Mouse (Mus musculus): ENCODE data around the gene Pgc. TPM values are rescaled to one million over a fixed set of nuclear protein-coding genes. Genes with fewer than 3 reads are reported as not detected.

The Pgc gene
- polyA plus RNA-seq, 1 experiment from 2014 or later, result not detected

- WGBS, result 70% methylated on average over 5 of the region's 5 CpGs
These were observed 25.2 kb downstream of the Pgc start for GRCm38 (mm10) chr17:47751811-47752210.

GRCm38 (mm10) chr17:47753130-47753775 is 26.6 kb downstream of the Pgc start:
- WGBS, result 88% methylated on average over 8 of the region's 8 CpGs

More at GRCm38 (mm10) chr17:47751811-47752210, 25.2 kb downstream of the Pgc start:
- H3K4me3 ChIP-seq (ENCODE audit: low read depth, low read length), result no peak overlapping the region
- no peaks in the 10 kb centered on the region for H3K9me3 ChIP-seq (ENCODE audit: control insufficient read depth, low read length)
- DNase-seq (ENCODE audit: low spot score, missing footprints) (no peak), ATAC-seq (ENCODE audit: low FRiP score) (no peak)
- no peaks in the 10 kb centered on the region for H3K36me3 ChIP-seq (ENCODE audit: control insufficient read depth, insufficient read depth, low read length)
- H3K27ac ChIP-seq (ENCODE audit: low read depth, low read length), result no peak overlapping the region
- H3K9ac ChIP-seq (ENCODE audit: low read length), result no peak overlapping the region
- H3K4me2 ChIP-seq, result no peak overlapping the region
- H3K4me1 ChIP-seq (ENCODE audit: control insufficient read depth, insufficient read depth, low read length), result no peaks in the 10 kb centered on the region
- H3K27me3 ChIP-seq (ENCODE audit: control insufficient read depth, insufficient read depth, low read length), result no peaks in the 10 kb centered on the region

GRCm38 (mm10) chr17:47754246-47754645 is 27.6 kb downstream of the Pgc start:
- H3K4me2 ChIP-seq, result no peak overlapping the region

More at GRCm38 (mm10) chr17:47753130-47753775, 26.6 kb downstream of the Pgc start:
- Histone ChIP-seq H3K27me3 (ENCODE audit: control insufficient read depth, insufficient read depth, low read length) (no peaks in the 10 kb centered on the region), H3K4me2 (no peak overlapping the region), H3K9me3 (ENCODE audit: control insufficient read depth, low read length) (no peaks in the 10 kb centered on the region), H3K4me3 (ENCODE audit: low read depth, low read length) (no peak overlapping the region), H3K9ac (ENCODE audit: low read length) (no peak overlapping the region), H3K36me3 (ENCODE audit: control insufficient read depth, insufficient read depth, low read length) (no peaks in the 10 kb centered on the region), H3K4me1 (ENCODE audit: control insufficient read depth, insufficient read depth, low read length) (no peaks in the 10 kb centered on the region), H3K27ac (ENCODE audit: low read depth, low read length) (no peak overlapping the region)
- no peak for DNase-seq (ENCODE audit: low spot score, missing footprints)
- no peak for ATAC-seq (ENCODE audit: low FRiP score)

GRCm38 (mm10) chr17:47756366-47756765 is 29.7 kb downstream of the Pgc start:
- H3K36me3 ChIP-seq (ENCODE audit: control insufficient read depth, insufficient read depth, low read length), result no peaks in the 10 kb centered on the region
- no peaks in the 10 kb centered on the region for H3K27me3 ChIP-seq (ENCODE audit: control insufficient read depth, insufficient read depth, low read length)
- H3K4me2 ChIP-seq, result no peak overlapping the region
- H3K4me1 ChIP-seq (ENCODE audit: control insufficient read depth, insufficient read depth, low read length), result no peaks in the 10 kb centered on the region
- DNase-seq (ENCODE audit: low spot score, missing footprints) (no peak), ATAC-seq (ENCODE audit: low FRiP score) (no peak)
- H3K9me3 ChIP-seq (ENCODE audit: control insufficient read depth, low read length), result no peaks in the 10 kb centered on the region
- WGBS, result 39% methylated on average over 6 of the region's 6 CpGs
- H3K9ac ChIP-seq (ENCODE audit: low read length), result no peak overlapping the region
- H3K4me3 ChIP-seq (ENCODE audit: low read depth, low read length), result no peak overlapping the region
- no peak overlapping the region for H3K27ac ChIP-seq (ENCODE audit: low read depth, low read length)

More at GRCm38 (mm10) chr17:47754246-47754645, 27.6 kb downstream of the Pgc start:
- Histone ChIP-seq H3K9ac (ENCODE audit: low read length) (no peak overlapping the region), H3K27me3 (ENCODE audit: control insufficient read depth, insufficient read depth, low read length) (no peaks in the 10 kb centered on the region), H3K36me3 (ENCODE audit: control insufficient read depth, insufficient read depth, low read length) (no peaks in the 10 kb centered on the region), H3K4me3 (ENCODE audit: low read depth, low read length) (no peak overlapping the region), H3K4me1 (ENCODE audit: control insufficient read depth, insufficient read depth, low read length) (no peaks in the 10 kb centered on the region), H3K27ac (ENCODE audit: low read depth, low read length) (no peak overlapping the region), H3K9me3 (ENCODE audit: control insufficient read depth, low read length) (no peaks in the 10 kb centered on the region)
- ATAC-seq (ENCODE audit: low FRiP score) (no peak), DNase-seq (ENCODE audit: low spot score, missing footprints) (no peak)
- WGBS, result 75% methylated on average over 13 of the region's 13 CpGs

GRCm38 (mm10) chr17:47757056-47757610 is 30.5 kb downstream of the Pgc start:
- Histone ChIP-seq H3K4me2 (no peak overlapping the region), H3K9ac (ENCODE audit: low read length) (no peak overlapping the region), H3K9me3 (ENCODE audit: control insufficient read depth, low read length) (no peaks in the 10 kb centered on the region), H3K4me1 (ENCODE audit: control insufficient read depth, insufficient read depth, low read length) (no peaks in the 10 kb centered on the region), H3K36me3 (ENCODE audit: control insufficient read depth, insufficient read depth, low read length) (no peaks in the 10 kb centered on the region), H3K4me3 (ENCODE audit: low read depth, low read length) (no peak overlapping the region), H3K27me3 (ENCODE audit: control insufficient read depth, insufficient read depth, low read length) (no peaks in the 10 kb centered on the region), H3K27ac (ENCODE audit: low read depth, low read length) (no peak overlapping the region)
- WGBS, result 89% methylated on average over 7 of the region's 7 CpGs
- DNase-seq (ENCODE audit: low spot score, missing footprints) (no peak), ATAC-seq (ENCODE audit: low FRiP score) (no peak)

GRCm38 (mm10) chr17:47759702-47760410 is 33.2 kb downstream of the Pgc start:
- H3K4me2 ChIP-seq, result no peak overlapping the region
- no peaks in the 10 kb centered on the region for H3K27me3 ChIP-seq (ENCODE audit: control insufficient read depth, insufficient read depth, low read length)
- WGBS, result 69% methylated on average over 15 of the region's 15 CpGs
- no peak overlapping the region for H3K27ac ChIP-seq (ENCODE audit: low read depth, low read length)
- H3K9ac ChIP-seq (ENCODE audit: low read length), result no peak overlapping the region
- DNase-seq (ENCODE audit: low spot score, missing footprints) (no peak), ATAC-seq (ENCODE audit: low FRiP score) (no peak)
- H3K9me3 ChIP-seq (ENCODE audit: control insufficient read depth, low read length), result no peaks in the 10 kb centered on the region
- no peaks in the 10 kb centered on the region for H3K36me3 ChIP-seq (ENCODE audit: control insufficient read depth, insufficient read depth, low read length)
- H3K4me3 ChIP-seq (ENCODE audit: low read depth, low read length), result no peak overlapping the region
- H3K4me1 ChIP-seq (ENCODE audit: control insufficient read depth, insufficient read depth, low read length), result no peaks in the 10 kb centered on the region

- ATAC-seq (ENCODE audit: low FRiP score), result no peak
- Histone ChIP-seq H3K4me1 (ENCODE audit: control insufficient read depth, insufficient read depth, low read length) (no peaks in the 10 kb centered on the region), H3K36me3 (ENCODE audit: control insufficient read depth, insufficient read depth, low read length) (no peaks in the 10 kb centered on the region), H3K4me2 (no peak overlapping the region), H3K27ac (ENCODE audit: low read depth, low read length) (no peak overlapping the region), H3K9ac (ENCODE audit: low read length) (no peak overlapping the region), H3K9me3 (ENCODE audit: control insufficient read depth, low read length) (no peaks in the 10 kb centered on the region), H3K4me3 (ENCODE audit: low read depth, low read length) (no peak overlapping the region), H3K27me3 (ENCODE audit: control insufficient read depth, insufficient read depth, low read length) (no peaks in the 10 kb centered on the region)
- DNase-seq (ENCODE audit: low spot score, missing footprints), result no peak
- WGBS, result 86% methylated on average over 7 of the region's 7 CpGs
These were observed 35.4 kb downstream of the Pgc start for GRCm38 (mm10) chr17:47762028-47762427.

- no peaks in the 10 kb centered on the region for H3K9me3 ChIP-seq (ENCODE audit: control insufficient read depth, low read length)
- no peak for DNase-seq (ENCODE audit: low spot score, missing footprints)
These were observed 36.1 kb downstream of the Pgc start for GRCm38 (mm10) chr17:47762518-47763340.

More at GRCm38 (mm10) chr17:47762518-47763340, 36.1 kb downstream of the Pgc start:
- H3K4me1 ChIP-seq (ENCODE audit: control insufficient read depth, insufficient read depth, low read length), result no peaks in the 10 kb centered on the region
- H3K27ac ChIP-seq (ENCODE audit: low read depth, low read length), result no peak overlapping the region
- H3K9ac ChIP-seq (ENCODE audit: low read length), result no peak overlapping the region
- no peaks in the 10 kb centered on the region for H3K36me3 ChIP-seq (ENCODE audit: control insufficient read depth, insufficient read depth, low read length)
- no peak overlapping the region for H3K4me2 ChIP-seq
- no peak overlapping the region for H3K4me3 ChIP-seq (ENCODE audit: low read depth, low read length)
- 81% methylated on average over 13 of the region's 13 CpGs for WGBS
- no peaks in the 10 kb centered on the region for H3K27me3 ChIP-seq (ENCODE audit: control insufficient read depth, insufficient read depth, low read length)
- ATAC-seq (ENCODE audit: low FRiP score), result peak; percentile 38; the same call in 1 of the 2 replicates

Measured in midbrain, embryonic 11.5 days (tissue).